Mouse (Mus musculus): ENCODE data around the gene Atxn2. TPM values are rescaled to one million over a fixed set of nuclear protein-coding genes. Genes with fewer than 3 reads are reported as not detected.
A peak's percentile ranks its signal among the peaks of the same experiment; 100 is the strongest.

Atxn2 gene
- polyA plus RNA-seq, 1 experiment from 2014 or later, result 85.3 TPM

DNA sequence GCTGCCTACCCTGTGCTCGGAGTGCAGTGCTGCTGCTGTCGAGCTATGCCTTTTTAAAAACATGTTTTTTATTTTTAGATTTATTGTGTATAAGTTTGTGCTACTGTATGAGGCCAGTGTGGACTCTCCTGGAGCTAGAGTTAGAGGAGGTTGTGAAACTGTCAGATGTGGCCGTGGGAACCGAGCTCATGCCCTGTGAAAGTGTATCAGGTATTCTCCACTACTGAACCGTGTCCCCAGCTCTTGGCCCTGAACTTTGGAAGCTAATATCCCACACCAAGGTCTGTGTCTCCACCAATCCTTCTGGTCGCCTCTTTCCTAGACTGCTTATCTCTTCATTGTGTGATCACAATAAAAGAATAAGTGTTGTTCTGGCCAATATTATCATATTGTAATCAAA, 51.8 kb downstream of the Atxn2 start:
- Histone ChIP-seq H3K27me3 (ENCODE audit: control insufficient read depth, insufficient read depth, low read length) (no peaks in the 10 kb centered on the region), H3K27ac (replicated peaks; ENCODE audit: low read depth, low read length) (no peak overlapping the region), H3K36me3 (ENCODE audit: control insufficient read depth, insufficient read depth, low read length) (peaks cover 15% of the 10 kb centered on the region; the same call in 1 of the 2 replicates), H3K4me2 (ENCODE audit: low read length) (no peak overlapping the region), H3K4me1 (ENCODE audit: control insufficient read depth, insufficient read depth, low read length) (no peaks in the 10 kb centered on the region), H3K9me3 (ENCODE audit: control insufficient read depth, low read length) (no peaks in the 10 kb centered on the region), H3K4me3 (replicated peaks; ENCODE audit: low read depth, low read length) (no peak overlapping the region), H3K9ac (replicated peaks; ENCODE audit: low read length) (no peak overlapping the region)
- WGBS, result 92% methylated on average over 6 of the region's 6 CpGs
- ATAC-seq (ENCODE audit: low FRiP score, low TSS enrichment) (no peak), DNase-seq (no peak)

DNA sequence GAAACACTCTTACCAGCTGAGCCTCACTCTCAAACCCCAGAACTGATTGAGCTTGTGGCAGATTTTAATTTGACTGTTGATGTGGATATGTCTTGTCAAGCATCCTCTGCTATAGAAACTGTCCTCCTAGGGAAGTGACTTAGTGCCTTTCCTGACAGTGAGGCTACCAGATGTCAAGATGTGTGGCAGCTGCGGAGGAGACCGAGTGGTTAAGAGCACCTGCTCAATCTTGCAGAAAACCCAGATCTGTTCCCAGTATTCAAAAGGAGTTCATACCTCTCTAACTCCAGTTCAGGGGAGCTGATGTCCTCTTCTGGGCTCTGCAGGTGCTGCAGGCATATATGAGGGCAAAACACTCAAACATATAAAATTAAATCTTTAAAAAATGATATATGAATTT, 53.9 kb downstream of the Atxn2 start:
- WGBS, result 86% methylated on average over 2 of the region's 2 CpGs
- Histone ChIP-seq H3K36me3 (ENCODE audit: control insufficient read depth, insufficient read depth, low read length) (0 out of 2 replicates have a peak, but pooled peaks cover 9% of the 10 kb centered on the region), H3K9ac (replicated peaks; ENCODE audit: low read length) (no peak overlapping the region), H3K27ac (replicated peaks; ENCODE audit: low read depth, low read length) (no peak overlapping the region), H3K9me3 (ENCODE audit: control insufficient read depth, low read length) (no peaks in the 10 kb centered on the region), H3K4me2 (ENCODE audit: low read length) (no peak overlapping the region), H3K4me3 (replicated peaks; ENCODE audit: low read depth, low read length) (no peak overlapping the region), H3K4me1 (ENCODE audit: control insufficient read depth, insufficient read depth, low read length) (no peaks in the 10 kb centered on the region), H3K27me3 (ENCODE audit: control insufficient read depth, insufficient read depth, low read length) (no peaks in the 10 kb centered on the region)
- DNase-seq, result no peak
- ATAC-seq (ENCODE audit: low FRiP score, low TSS enrichment), result no peak

DNA sequence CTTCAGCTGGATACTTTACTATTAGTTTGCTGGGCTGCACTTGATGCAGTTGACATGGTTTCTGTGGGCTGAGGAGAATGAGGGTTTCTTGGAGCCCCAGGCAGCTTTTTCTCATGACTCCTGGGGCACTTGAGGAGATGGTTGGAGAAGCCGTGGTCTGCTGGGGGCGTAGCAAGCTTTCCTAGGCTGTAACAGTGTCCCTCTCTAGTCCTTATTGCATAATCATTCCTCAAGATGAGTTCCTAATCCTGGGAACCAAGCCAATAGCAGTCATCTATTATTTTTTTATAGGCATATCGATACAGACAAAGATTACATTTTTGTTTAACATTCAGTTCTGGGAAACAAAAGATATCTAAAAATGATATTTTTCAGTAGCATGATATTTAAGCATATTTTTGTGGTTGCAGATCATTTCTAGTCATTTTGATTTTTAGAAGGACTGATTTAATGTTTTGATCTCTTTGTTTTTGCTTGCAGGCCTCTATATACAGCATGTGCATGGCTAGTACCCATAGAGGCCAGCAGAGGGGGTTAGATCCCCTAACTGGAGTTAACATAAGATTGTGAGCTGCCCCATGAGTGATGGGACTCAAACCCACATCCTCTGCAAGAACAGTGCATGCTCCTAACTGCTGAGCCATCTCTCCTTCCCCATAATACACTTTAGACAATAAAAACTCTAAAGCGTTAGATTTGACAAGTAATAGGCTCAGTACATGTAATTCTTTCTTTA, 55.1 kb downstream of the Atxn2 start:
- DNase-seq (peak; percentile 17), ATAC-seq (ENCODE audit: low FRiP score, low TSS enrichment) (no peak)
- no peak overlapping the region for H3K27ac ChIP-seq (replicated peaks; ENCODE audit: low read depth, low read length)
- WGBS, result 89% methylated on average over 4 of the region's 4 CpGs
- H3K4me1 ChIP-seq (ENCODE audit: control insufficient read depth, insufficient read depth, low read length), result no peaks in the 10 kb centered on the region
- no peak overlapping the region for H3K4me3 ChIP-seq (replicated peaks; ENCODE audit: low read depth, low read length)
- 0 out of 2 replicates have a peak, but pooled peaks cover 2% of the 10 kb centered on the region for H3K36me3 ChIP-seq (ENCODE audit: control insufficient read depth, insufficient read depth, low read length)
- H3K9me3 ChIP-seq (ENCODE audit: control insufficient read depth, low read length), result no peaks in the 10 kb centered on the region
- no peak overlapping the region for H3K9ac ChIP-seq (replicated peaks; ENCODE audit: low read length)
- H3K4me2 ChIP-seq (ENCODE audit: low read length), result no peak overlapping the region
- no peaks in the 10 kb centered on the region for H3K27me3 ChIP-seq (ENCODE audit: control insufficient read depth, insufficient read depth, low read length)

DNA sequence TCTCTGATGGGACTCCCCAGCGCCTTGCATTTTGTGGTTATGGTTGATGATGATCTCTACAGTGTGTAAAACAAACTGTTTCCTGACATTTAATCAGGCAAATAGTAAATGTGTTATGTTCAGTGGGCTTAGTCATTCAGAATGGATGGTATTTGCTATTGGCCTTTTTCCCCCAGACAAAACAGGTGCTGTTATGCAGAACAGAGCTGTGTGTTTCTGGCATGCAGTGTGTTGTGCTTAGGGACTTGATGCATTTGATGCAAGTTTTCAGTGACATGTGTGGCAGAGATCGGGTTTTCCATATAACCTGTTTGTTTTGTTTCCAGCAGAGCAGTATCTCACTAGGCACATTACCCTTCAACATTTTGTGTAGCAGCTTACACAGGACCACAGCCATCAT, 56.4 kb downstream of the Atxn2 start:
- WGBS, result 90% methylated on average over 2 of the region's 2 CpGs

DNA sequence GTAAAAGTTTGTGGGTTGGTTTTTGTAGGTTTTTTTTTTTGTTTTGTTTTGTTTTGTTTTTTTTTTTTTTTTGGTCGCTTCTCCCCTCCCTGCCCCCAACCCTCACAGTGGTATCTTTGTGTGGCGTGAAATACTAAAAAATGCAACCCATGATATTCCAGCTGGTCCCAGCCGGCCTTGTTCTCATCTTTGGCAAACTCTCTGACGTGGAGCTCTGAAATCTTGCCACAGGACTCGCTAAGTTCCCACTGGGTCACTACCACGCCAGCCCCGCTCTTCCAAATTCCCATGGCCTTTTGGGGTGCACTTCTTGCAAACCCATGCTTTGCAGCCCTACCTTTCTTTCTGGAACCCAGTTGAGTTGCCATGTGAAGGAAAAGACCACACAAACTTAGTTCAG, 58.7 kb downstream of the Atxn2 start:
- Histone ChIP-seq H3K27me3 (ENCODE audit: control insufficient read depth, insufficient read depth, low read length) (no peaks in the 10 kb centered on the region), H3K9me3 (ENCODE audit: control insufficient read depth, low read length) (no peaks in the 10 kb centered on the region), H3K4me1 (ENCODE audit: control insufficient read depth, insufficient read depth, low read length) (no peaks in the 10 kb centered on the region), H3K4me2 (ENCODE audit: low read length) (no peak overlapping the region), H3K36me3 (ENCODE audit: control insufficient read depth, insufficient read depth, low read length) (peaks cover 28% of the 10 kb centered on the region), H3K4me3 (replicated peaks; ENCODE audit: low read depth, low read length) (no peak overlapping the region), H3K27ac (replicated peaks; ENCODE audit: low read depth, low read length) (no peak overlapping the region), H3K9ac (replicated peaks; ENCODE audit: low read length) (no peak overlapping the region)
- no peak for DNase-seq
- ATAC-seq (ENCODE audit: low FRiP score, low TSS enrichment), result no peak
- 90% methylated on average over 7 of the region's 7 CpGs for WGBS

More for the DNA sequence above, 56.4 kb downstream of the Atxn2 start:
- Histone ChIP-seq H3K27me3 (ENCODE audit: control insufficient read depth, insufficient read depth, low read length) (no peaks in the 10 kb centered on the region), H3K4me1 (ENCODE audit: control insufficient read depth, insufficient read depth, low read length) (no peaks in the 10 kb centered on the region), H3K9me3 (ENCODE audit: control insufficient read depth, low read length) (no peaks in the 10 kb centered on the region), H3K4me3 (replicated peaks; ENCODE audit: low read depth, low read length) (no peak overlapping the region), H3K36me3 (ENCODE audit: control insufficient read depth, insufficient read depth, low read length) (peaks cover 11% of the 10 kb centered on the region), H3K4me2 (ENCODE audit: low read length) (no peak overlapping the region), H3K27ac (replicated peaks; ENCODE audit: low read depth, low read length) (peak overlapping the region; percentile 26; the same call in 1 of the 2 replicates), H3K9ac (replicated peaks; ENCODE audit: low read length) (no peak overlapping the region)
- ATAC-seq (ENCODE audit: low FRiP score, low TSS enrichment) (no peak), DNase-seq (no peak)

GRCm38 (mm10) chr5:121771611-121772010, 60.5 kb downstream of the Atxn2 start:
- no peak overlapping the region for H3K4me3 ChIP-seq (replicated peaks; ENCODE audit: low read depth, low read length)
- H3K36me3 ChIP-seq (ENCODE audit: control insufficient read depth, insufficient read depth, low read length), result peaks cover 43% of the 10 kb centered on the region

DNA sequence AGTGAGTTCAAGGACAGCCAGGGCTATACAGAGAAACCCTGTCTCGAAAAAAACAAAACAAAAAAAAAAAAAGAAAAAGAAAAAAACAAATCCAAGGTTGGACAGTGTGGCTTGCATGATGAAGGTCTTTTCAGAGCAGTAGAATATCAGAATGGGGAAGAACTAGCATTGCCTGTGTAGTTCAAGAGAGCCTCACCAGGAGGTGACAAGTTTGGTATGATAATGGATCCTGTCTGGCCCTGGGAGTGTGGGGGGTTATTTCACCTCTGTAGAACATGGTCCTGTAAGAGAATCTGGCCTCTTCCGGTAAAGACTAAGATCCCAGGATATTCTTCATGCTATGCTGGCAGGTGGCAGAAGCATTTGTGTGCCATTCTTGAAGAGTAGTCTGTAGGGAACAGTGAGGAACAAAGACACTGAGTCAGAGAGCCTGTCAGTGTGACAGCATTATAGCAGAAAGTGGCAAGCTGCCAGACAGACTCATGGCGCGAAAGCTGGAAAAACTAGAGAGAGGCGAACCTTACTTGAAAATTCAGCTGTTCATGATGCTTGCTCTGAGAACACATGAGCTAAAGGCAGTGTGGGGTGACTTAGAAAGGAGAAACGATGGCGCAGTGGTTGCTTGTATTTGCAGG, 67.5 kb downstream of the Atxn2 start:
- no peak overlapping the region for H3K9ac ChIP-seq (replicated peaks; ENCODE audit: low read length)
- H3K36me3 ChIP-seq (ENCODE audit: control insufficient read depth, insufficient read depth, low read length), result peaks cover 79% of the 10 kb centered on the region
- H3K4me2 ChIP-seq (ENCODE audit: low read length), result no peak overlapping the region
- DNase-seq (peak; percentile 73), ATAC-seq (ENCODE audit: low FRiP score, low TSS enrichment) (no peak)
- H3K4me3 ChIP-seq (replicated peaks; ENCODE audit: low read depth, low read length), result no peak overlapping the region
- no peaks in the 10 kb centered on the region for H3K9me3 ChIP-seq (ENCODE audit: control insufficient read depth, low read length)
- no peaks in the 10 kb centered on the region for H3K4me1 ChIP-seq (ENCODE audit: control insufficient read depth, insufficient read depth, low read length)
- H3K27me3 ChIP-seq (ENCODE audit: control insufficient read depth, insufficient read depth, low read length), result no peaks in the 10 kb centered on the region
- WGBS, result 54% methylated on average over 7 of the region's 7 CpGs
- H3K27ac ChIP-seq (replicated peaks; ENCODE audit: low read depth, low read length), result 0 out of 2 replicates have a peak overlapping the region, but pooled peaks have one; percentile 5

More at GRCm38 (mm10) chr5:121771611-121772010, 60.5 kb downstream of the Atxn2 start:
- Histone ChIP-seq H3K4me2 (ENCODE audit: low read length) (no peak overlapping the region), H3K4me1 (ENCODE audit: control insufficient read depth, insufficient read depth, low read length) (no peaks in the 10 kb centered on the region), H3K9ac (replicated peaks; ENCODE audit: low read length) (no peak overlapping the region), H3K27ac (replicated peaks; ENCODE audit: low read depth, low read length) (no peak overlapping the region), H3K9me3 (ENCODE audit: control insufficient read depth, low read length) (no peaks in the 10 kb centered on the region), H3K27me3 (ENCODE audit: control insufficient read depth, insufficient read depth, low read length) (no peaks in the 10 kb centered on the region)
- DNase-seq (no peak), ATAC-seq (ENCODE audit: low FRiP score, low TSS enrichment) (no peak)
- WGBS, result 90% methylated on average over 3 of the region's 3 CpGs

DNA sequence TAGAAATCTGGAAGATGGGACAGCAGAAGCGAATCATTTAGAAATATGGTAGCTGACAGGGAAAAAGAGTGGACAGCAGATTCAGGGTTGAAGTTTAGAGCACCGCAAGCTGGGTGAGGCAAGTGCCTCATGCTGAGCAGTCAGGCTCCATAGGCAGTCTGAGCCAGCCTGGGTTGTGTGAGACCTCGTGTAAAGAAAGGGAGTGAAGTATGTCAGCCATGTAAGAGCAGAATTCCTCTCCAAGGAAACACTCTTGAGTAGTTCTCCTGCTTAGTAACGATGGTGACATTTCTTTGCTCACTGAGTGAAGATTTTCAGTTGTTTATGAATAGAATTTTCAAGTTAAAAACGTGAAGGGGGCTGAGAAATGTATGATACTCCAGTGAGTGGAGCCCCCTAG, 69.0 kb downstream of the Atxn2 start:
- no peak overlapping the region for H3K9ac ChIP-seq (replicated peaks; ENCODE audit: low read length)
- H3K4me2 ChIP-seq (ENCODE audit: low read length), result no peak overlapping the region
- ATAC-seq (ENCODE audit: low FRiP score, low TSS enrichment) (no peak), DNase-seq (no peak)
- H3K4me1 ChIP-seq (ENCODE audit: control insufficient read depth, insufficient read depth, low read length), result no peaks in the 10 kb centered on the region
- H3K4me3 ChIP-seq (replicated peaks; ENCODE audit: low read depth, low read length), result no peak overlapping the region
- H3K27me3 ChIP-seq (ENCODE audit: control insufficient read depth, insufficient read depth, low read length), result no peaks in the 10 kb centered on the region
- WGBS, result 83% methylated on average over 5 of the region's 5 CpGs
- no peak overlapping the region for H3K27ac ChIP-seq (replicated peaks; ENCODE audit: low read depth, low read length)
- H3K36me3 ChIP-seq (ENCODE audit: control insufficient read depth, insufficient read depth, low read length), result peaks cover 79% of the 10 kb centered on the region
- no peaks in the 10 kb centered on the region for H3K9me3 ChIP-seq (ENCODE audit: control insufficient read depth, low read length)

DNA sequence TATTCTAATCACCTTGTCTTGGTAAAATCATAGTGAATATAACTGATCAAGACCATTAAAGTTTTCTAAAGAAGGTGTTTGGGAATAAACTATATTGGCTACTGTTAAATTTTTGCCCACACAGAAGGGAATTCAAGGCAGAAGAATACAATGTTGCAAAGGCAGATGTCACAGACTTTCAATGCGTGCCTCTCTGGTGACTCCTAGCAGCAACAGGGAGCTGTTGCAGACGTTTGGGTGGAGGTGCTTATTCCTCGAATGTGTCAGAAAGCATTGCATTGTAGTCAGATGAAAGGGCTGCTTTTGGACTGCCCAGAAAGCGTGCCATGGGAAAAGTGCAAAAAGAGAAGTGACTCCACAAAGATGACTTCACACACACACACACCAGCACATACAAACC, 71.3 kb downstream of the Atxn2 start:
- 46% methylated on average over 4 of the region's 4 CpGs for WGBS
- Histone ChIP-seq H3K4me1 (ENCODE audit: control insufficient read depth, insufficient read depth, low read length) (no peaks in the 10 kb centered on the region), H3K36me3 (ENCODE audit: control insufficient read depth, insufficient read depth, low read length) (peaks cover 82% of the 10 kb centered on the region), H3K9ac (replicated peaks; ENCODE audit: low read length) (no peak overlapping the region), H3K4me3 (replicated peaks; ENCODE audit: low read depth, low read length) (no peak overlapping the region), H3K9me3 (ENCODE audit: control insufficient read depth, low read length) (no peaks in the 10 kb centered on the region), H3K4me2 (ENCODE audit: low read length) (no peak overlapping the region), H3K27me3 (ENCODE audit: control insufficient read depth, insufficient read depth, low read length) (no peaks in the 10 kb centered on the region), H3K27ac (replicated peaks; ENCODE audit: low read depth, low read length) (no peak overlapping the region)
- ATAC-seq (ENCODE audit: low FRiP score, low TSS enrichment) (no peak), DNase-seq (peak; percentile 25)
